Mouse (Mus musculus): ENCODE measurements around the gene Slc29a3. TPM values are rescaled to one million over a fixed set of nuclear protein-coding genes. Genes with fewer than 3 reads are reported as not detected.

Gene Slc29a3
- total RNA-seq (2021): 10 to 100 TPM; 14.6 to 18.3 TPM
- long read RNA-seq, experiment 1, full-length matches to known transcripts: 4 of 8 reads
- long read RNA-seq, experiment 1, partial matches to known transcripts: 1 of 8 reads
- long read RNA-seq, experiment 1, other reads (novel, unspliced or antisense): 3 of 8 reads
- long read RNA-seq, experiment 2, full-length matches to known transcripts: 5 of 10 reads
- long read RNA-seq, experiment 2, partial matches to known transcripts: 1 of 10 reads
- long read RNA-seq, experiment 2, other reads (novel, unspliced or antisense): 4 of 10 reads

- peak; percentile 72 for TF ChIP-seq CTCF (conservative IDR thresholded peaks at IDR 0.05)
- peak within 1 kb of the TSS; percentile 92 for H3K27ac ChIP-seq
- peak; percentile 95 to 96 for DNase-seq (ENCODE audit: low spot score in 2 of 2)
- peak within 1 kb of the TSS; percentile 93 for H3K4me3 ChIP-seq
Observed at GRCm38 (mm10) chr10:60752040-60753020, at the start of gene Slc29a3. Gene Slc29a3 (minus strand): TSS chr10:60752794.

DNA sequence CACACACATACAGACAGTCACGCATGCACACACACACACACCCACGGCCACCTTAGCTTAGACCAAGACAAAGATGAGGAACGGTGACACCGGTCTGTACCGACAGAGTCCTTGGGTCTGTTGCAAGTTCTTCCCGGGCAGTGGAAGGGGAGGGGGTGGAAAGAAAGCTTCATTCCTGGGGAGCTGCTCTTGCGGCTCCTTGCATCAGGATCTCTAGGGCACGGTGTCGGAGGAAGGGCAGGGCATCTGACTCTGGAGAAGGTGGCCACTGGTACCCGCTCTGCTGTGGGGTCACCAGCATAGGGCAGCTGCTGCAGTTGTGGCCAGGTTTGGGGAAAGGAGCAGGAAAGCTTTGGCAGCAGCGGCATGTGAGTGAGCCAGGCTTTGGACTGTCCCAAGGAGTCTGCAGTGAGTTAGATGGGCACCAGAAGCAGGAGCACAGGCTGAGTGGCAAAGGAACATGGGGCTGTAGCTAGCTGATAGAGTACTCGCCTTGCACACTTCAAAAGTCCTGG lies 49.4 kb upstream of the Slc29a3 start:
- no peak overlapping the region for H3K4me3 ChIP-seq
- no peak overlapping the region for H3K27ac ChIP-seq
- no peak for TF ChIP-seq CTCF (conservative IDR thresholded peaks at IDR 0.05)
- no peak for DNase-seq (ENCODE audit: low spot score in 2 of 2)

DNA sequence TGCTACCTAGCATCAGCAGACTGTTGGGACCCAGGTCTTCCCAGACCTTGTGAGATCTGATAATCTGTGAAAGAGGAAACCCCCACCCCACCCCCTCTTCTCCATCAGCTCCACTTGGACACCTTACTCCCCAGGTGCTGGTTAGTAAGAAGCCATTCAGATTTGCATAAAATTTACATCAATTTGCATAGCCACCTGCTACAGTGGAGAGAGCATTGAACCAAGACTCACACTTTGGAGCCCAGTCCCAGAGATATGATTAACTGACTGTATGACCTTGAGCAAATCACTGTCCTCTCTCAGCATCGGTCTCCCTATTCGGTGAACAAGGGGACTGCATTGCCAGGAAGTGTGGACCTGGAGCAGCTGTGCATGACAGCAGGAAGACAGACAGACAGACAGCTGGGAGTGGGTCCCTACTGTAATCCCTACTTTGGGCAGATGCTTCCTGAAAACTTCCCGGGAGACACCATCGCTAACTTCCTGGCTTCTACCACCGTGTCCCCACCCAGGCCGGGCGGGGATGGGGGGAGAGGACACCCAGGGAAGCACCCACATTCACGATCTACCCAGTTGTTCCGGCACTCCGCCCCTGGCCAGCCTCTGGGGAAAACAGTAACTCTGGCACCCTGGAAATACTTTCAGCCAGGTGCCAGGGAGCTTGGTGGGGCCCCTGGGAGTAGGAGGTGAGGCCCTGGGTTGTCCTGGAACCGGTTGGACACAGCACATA lies 48.7 kb upstream of the Slc29a3 start:
- Histone ChIP-seq H3K27ac (no peak overlapping the region), H3K4me3 (no peak overlapping the region)
- TF ChIP-seq CTCF (conservative IDR thresholded peaks at IDR 0.05): no peak
- no peak for DNase-seq (ENCODE audit: low spot score in 2 of 2)

- no peak overlapping the region for H3K4me3 ChIP-seq
- TF ChIP-seq CTCF (conservative IDR thresholded peaks at IDR 0.05): no peak
- no peak overlapping the region for H3K27ac ChIP-seq
- no peak for DNase-seq (ENCODE audit: low spot score in 2 of 2)
Observed at GRCm38 (mm10) chr10:60800295-60801167, 47.9 kb upstream of the Slc29a3 start.

GRCm38 (mm10) chr10:60797682-60798422 lies 45.3 kb upstream of the Slc29a3 start:
- 0 out of 2 replicates have a peak, but pooled peaks have one; percentile 11 for TF ChIP-seq CTCF (conservative IDR thresholded peaks at IDR 0.05)
- no peak overlapping the region for H3K27ac ChIP-seq
- no peak for DNase-seq (ENCODE audit: low spot score in 2 of 2)
- H3K4me3 ChIP-seq: no peak overlapping the region

GRCm38 (mm10) chr10:60796474-60796873 lies 43.9 kb upstream of the Slc29a3 start:
- DNase-seq (ENCODE audit: low spot score in 2 of 2): no peak
- Histone ChIP-seq H3K27ac (no peak overlapping the region), H3K4me3 (no peak overlapping the region)
- TF ChIP-seq CTCF (conservative IDR thresholded peaks at IDR 0.05): no peak

DNA sequence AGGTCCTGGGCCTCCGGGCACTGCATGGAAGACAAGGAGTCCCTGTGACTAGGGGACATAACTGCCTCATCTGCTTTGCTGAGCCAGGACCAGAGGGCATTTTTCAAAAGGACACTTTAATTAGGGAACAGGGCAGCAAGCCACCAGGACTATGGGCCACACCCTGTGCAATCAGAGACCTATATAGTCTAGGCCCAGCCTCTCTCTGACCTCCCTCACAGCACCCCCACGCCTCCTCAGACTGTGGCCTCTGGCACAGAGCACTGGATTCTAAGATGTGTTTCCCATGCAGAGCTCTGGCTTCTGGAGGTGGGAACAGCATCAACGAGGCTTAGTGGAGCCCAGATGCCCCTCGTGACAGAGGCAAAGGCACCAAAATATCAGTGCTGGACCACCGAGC lies 43.4 kb upstream of the Slc29a3 start:
- H3K27ac ChIP-seq: no peak overlapping the region
- no peak overlapping the region for H3K4me3 ChIP-seq
- no peak for DNase-seq (ENCODE audit: low spot score in 2 of 2)
- no peak for TF ChIP-seq CTCF (conservative IDR thresholded peaks at IDR 0.05)

- Histone ChIP-seq H3K27ac (peak overlapping the region; percentile 5; the same call in 1 of the 2 replicates), H3K4me3 (no peak overlapping the region)
- TF ChIP-seq CTCF (conservative IDR thresholded peaks at IDR 0.05): no peak
- no peak for DNase-seq (ENCODE audit: low spot score in 2 of 2)
Observed at GRCm38 (mm10) chr10:60794792-60795191, 42.2 kb upstream of the Slc29a3 start.

GRCm38 (mm10) chr10:60794374-60794773 lies 41.8 kb upstream of the Slc29a3 start:
- peak; percentile 24; the same call in 1 of the 2 replicates for TF ChIP-seq CTCF (conservative IDR thresholded peaks at IDR 0.05)
- no peak overlapping the region for H3K4me3 ChIP-seq
- H3K27ac ChIP-seq: no peak overlapping the region
- peak in 1 of 2 experiments; percentile 47 for DNase-seq (ENCODE audit: low spot score in 2 of 2)

DNA sequence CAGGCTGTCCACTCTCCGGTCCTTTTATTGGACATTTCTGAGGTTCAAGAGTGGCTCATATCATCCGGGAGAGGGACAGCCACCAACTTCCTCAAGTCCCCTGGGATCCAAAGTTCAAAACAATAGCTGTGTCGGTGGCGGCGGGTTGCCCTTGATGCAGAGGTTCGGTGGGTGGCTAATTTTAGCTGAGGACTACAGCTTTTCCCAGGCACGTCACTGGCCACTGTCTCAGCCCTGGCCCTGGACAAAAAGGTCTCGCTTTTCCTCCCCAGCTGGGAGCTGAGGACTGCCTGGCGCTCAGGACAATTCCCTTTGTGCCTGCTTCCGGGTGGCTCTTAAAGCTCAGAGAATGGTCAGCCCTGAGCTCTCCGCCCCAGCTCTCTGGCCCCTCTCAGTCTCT lies 40.2 kb upstream of the Slc29a3 start:
- peak overlapping the region; percentile 74 for H3K27ac ChIP-seq
- no peak for DNase-seq (ENCODE audit: low spot score in 2 of 2)
- TF ChIP-seq CTCF (conservative IDR thresholded peaks at IDR 0.05): no peak
- no peak overlapping the region for H3K4me3 ChIP-seq

DNA sequence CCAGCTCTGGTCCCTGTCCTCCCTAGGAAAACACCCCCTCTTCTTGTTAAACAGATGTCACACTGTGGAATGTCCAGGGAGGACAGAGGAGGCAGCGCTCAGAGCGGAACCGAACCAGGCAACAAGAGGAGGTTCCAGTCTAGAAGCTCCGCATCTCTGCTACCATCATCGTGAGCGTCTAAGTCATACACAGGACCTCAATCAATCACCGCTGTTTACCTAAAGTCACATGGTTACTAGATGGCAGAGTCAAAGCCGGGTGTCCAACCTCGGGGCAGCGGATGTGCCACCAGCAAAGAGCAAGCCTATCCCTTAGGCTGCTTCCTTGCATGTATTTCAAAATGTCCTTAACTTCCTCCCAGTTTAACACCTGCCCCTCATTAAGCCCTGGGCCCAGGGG lies 39.8 kb upstream of the Slc29a3 start:
- no peak for TF ChIP-seq CTCF (conservative IDR thresholded peaks at IDR 0.05)
- Histone ChIP-seq H3K4me3 (no peak overlapping the region), H3K27ac (peak overlapping the region; percentile 74)
- DNase-seq (ENCODE audit: low spot score in 2 of 2): no peak

All from layer of hippocampus, adult 2 months (tissue).